Mouse (Mus musculus) yolk sac, embryonic 10.5 days (tissue): ENCODE data around the gene Lyzl4.
A peak's percentile ranks its signal among the peaks of the same experiment; 100 is the strongest.

ENCODE experiments used
- DNase-seq: peaks from one replicate; pipeline ENCODE4 v3.0.0-alpha.2; 2017; ENCODE audit warnings: low spot score

The Lyzl4 gene

GRCm38 (mm10) chr9:121647026-121647425 is 5.1 kb upstream of the Lyzl4 start:
- DNase-seq, result no peak

- DNase-seq, result no peak
Observed at GRCm38 (mm10) chr9:121644855-121645254, 3.0 kb upstream of the Lyzl4 start.

GRCm38 (mm10) chr9:121642401-121643181 is 695 bp upstream of the Lyzl4 start, which contains the start of gene Vipr1:
Gene Vipr1 (plus strand): TSS chr9:121642716.
- DNase-seq, result peak; percentile 84

- DNase-seq, result no peak
Observed at GRCm38 (mm10) chr9:121641235-121641915, 521 bp downstream of the Lyzl4 start.

GRCm38 (mm10) chr9:121639790-121640189 is 2.1 kb downstream of the Lyzl4 start:
- no peak for DNase-seq

- no peak for DNase-seq
Observed at GRCm38 (mm10) chr9:121635835-121636576, 5.9 kb downstream of the Lyzl4 start.

GRCm38 (mm10) chr9:121633306-121633705 is 8.6 kb downstream of the Lyzl4 start:
- no peak for DNase-seq

- no peak for DNase-seq
Observed at GRCm38 (mm10) chr9:121632891-121633290, 9.0 kb downstream of the Lyzl4 start.

GRCm38 (mm10) chr9:121631946-121632345 is 9.9 kb downstream of the Lyzl4 start:
- no peak for DNase-seq

- no peak for DNase-seq
Observed at GRCm38 (mm10) chr9:121630627-121631026, 11.3 kb downstream of the Lyzl4 start.

- DNase-seq, result no peak
Observed at GRCm38 (mm10) chr9:121624920-121625319, 17.0 kb downstream of the Lyzl4 start.

- no peak for DNase-seq
Observed at GRCm38 (mm10) chr9:121623235-121623634, 18.7 kb downstream of the Lyzl4 start.

- no peak for DNase-seq
Observed at GRCm38 (mm10) chr9:121619441-121619840, 22.5 kb downstream of the Lyzl4 start.

GRCm38 (mm10) chr9:121616471-121616870 is 25.4 kb downstream of the Lyzl4 start:
- no peak for DNase-seq

GRCm38 (mm10) chr9:121614241-121614757 is 27.6 kb downstream of the Lyzl4 start:
- DNase-seq, result no peak

- DNase-seq, result no peak
Observed at GRCm38 (mm10) chr9:121613192-121613591, 28.7 kb downstream of the Lyzl4 start.

GRCm38 (mm10) chr9:121609381-121609780 is 32.5 kb downstream of the Lyzl4 start:
- DNase-seq, result no peak

GRCm38 (mm10) chr9:121606498-121607096 is 35.3 kb downstream of the Lyzl4 start:
- no peak for DNase-seq

- peak; percentile 55 for DNase-seq
Observed at GRCm38 (mm10) chr9:121605414-121606278, 36.2 kb downstream of the Lyzl4 start.

- DNase-seq, result no peak
Observed at GRCm38 (mm10) chr9:121602381-121602780, 39.5 kb downstream of the Lyzl4 start.

- no peak for DNase-seq
Observed at GRCm38 (mm10) chr9:121600861-121601427, 41.0 kb downstream of the Lyzl4 start.
